Mouse (Mus musculus) limb, embryonic 14.5 days (tissue): ENCODE measurements around the gene Cep152. TPM values are rescaled to one million over a fixed set of nuclear protein-coding genes. Genes with fewer than 3 reads are reported as not detected.
A peak's percentile ranks its signal among the peaks of the same experiment; 100 is the strongest.

Experiments
- ATAC-seq: fragments of 200-750 bp; cut with Nextera tagmentation; 2 replicates; pipeline ENCODE4 v1.8.0; 2017; ENCODE audit warnings: low read depth, moderate number of reproducible peaks, moderate TSS enrichment; ENCODE audit not compliant: low FRiP score
- DNase-seq: peaks from one replicate; pipeline ENCODE4 v3.0.0-alpha.2; 2015; ENCODE audit warnings: low spot score
- H3K27ac ChIP-seq: fragments of 300-500 bp; sonication (generic); replicated peaks from 2 replicates; pipeline ENCODE4 v1.5.1; 2014; ENCODE audit warnings: low read depth, mild to moderate bottlenecking, low read length, moderate library complexity, mixed read lengths
- H3K27me3 ChIP-seq: fragments of 300-500 bp; sonication (generic); 2 replicates; pipeline ENCODE4 v1.6.1; 2014; ENCODE audit warnings: low read length, mixed read lengths; ENCODE audit not compliant: control insufficient read depth, insufficient read depth
- H3K36me3 ChIP-seq: fragments of 300-500 bp; sonication (generic); 2 replicates; pipeline ENCODE4 v1.6.1; 2014; ENCODE audit warnings: mild to moderate bottlenecking, low read length, moderate library complexity, mixed read lengths; ENCODE audit not compliant: control insufficient read depth, insufficient read depth
- H3K4me1 ChIP-seq: fragments of 300-500 bp; sonication (generic); 2 replicates; pipeline ENCODE4 v1.6.1; 2014; ENCODE audit warnings: antibody characterized with exemption, low read length, mixed read lengths; ENCODE audit not compliant: control insufficient read depth, insufficient read depth
- H3K4me2 ChIP-seq: fragments of 300-500 bp; sonication (generic); replicated peaks from 2 replicates; pipeline ENCODE4 v1.6.1; 2014; ENCODE audit warnings: low read depth, mild to moderate bottlenecking, low read length, moderate library complexity; ENCODE audit not compliant: severe bottlenecking
- H3K4me3 ChIP-seq: fragments of 300-500 bp; sonication (generic); replicated peaks from 2 replicates; pipeline ENCODE4 v1.5.1; 2014; ENCODE audit warnings: low read length
- H3K9ac ChIP-seq: fragments of 300-500 bp; sonication (generic); 2 replicates; pipeline ENCODE4 v1.6.1; 2014; ENCODE audit warnings: mild to moderate bottlenecking, low read depth, low read length, moderate library complexity; ENCODE audit not compliant: severe bottlenecking
- H3K9me3 ChIP-seq: fragments of 300-500 bp; sonication (generic); 2 replicates; pipeline ENCODE4 v1.6.1; 2016; ENCODE audit warnings: low read length; ENCODE audit not compliant: control insufficient read depth
- POLR2A ChIP-seq: fragments of 200-500 bp; IDR thresholded peaks from 2 replicates; pipeline ENCODE4 v1.8.0; 2012; ENCODE audit warnings: inconsistent platforms, mild to moderate bottlenecking, moderate library complexity, borderline replicate concordance; ENCODE audit not compliant: insufficient read depth, insufficient read length; ENCODE audit errors: extremely low read depth
- WGBS: fragments of 180-500 bp; shearing (Covaris S2); extraction: QIAGEN DNeasy Blood & Tissue Kit; methylation state at CpG from one replicate; pipeline ENCODE4 v1.1.7; 2014; 5-methylcytosine and 5-hydroxymethylcytosine counted together
- polyA plus RNA-seq, 2 experiments: library from polyadenylated mRNA; depleted of rRNA in 1 of 2; stranded (reverse) in 1 of 2; unstranded in 1 of 2; fragments of >200 nt; fragmentation: Nextera tagmentation in 1 of 2; extraction: Ambion mirVana in 1 of 2; gene quantifications; 2 replicates each; pipeline versions ENCODE4 v1.2.1 to v1.2.3; 2012 to 2014

Cep152 gene
- polyA plus RNA-seq, 2 experiments = 5.3 to 6.9 TPM

DNA sequence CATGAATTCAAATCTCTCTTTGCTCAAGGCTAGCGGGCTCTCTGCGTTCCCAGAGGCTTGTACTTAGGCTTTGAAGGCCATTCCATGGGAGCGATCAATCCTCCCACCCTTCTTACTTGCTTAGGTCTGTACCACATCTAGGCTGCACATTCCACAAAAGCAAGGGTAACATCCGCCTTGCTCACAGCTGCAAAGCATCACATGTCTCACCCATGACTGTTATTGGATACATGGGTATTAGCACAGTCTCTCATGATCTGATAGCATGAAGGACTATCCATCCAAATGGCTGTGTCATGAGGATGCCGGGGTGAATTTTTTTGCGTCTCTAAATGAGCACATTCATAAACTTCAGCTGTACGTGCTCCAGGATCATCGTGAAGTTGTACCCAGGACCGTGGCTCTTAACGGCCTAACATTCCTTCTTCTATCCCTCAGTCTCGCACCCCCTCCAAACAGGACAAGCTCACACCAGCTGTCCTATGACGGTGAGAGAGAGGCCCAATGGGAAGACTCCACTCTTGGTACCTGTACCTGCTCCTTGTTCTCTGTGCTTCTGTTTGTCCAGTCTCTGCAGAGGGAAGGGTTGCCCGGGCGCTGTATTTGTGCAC, 25.9 kb upstream of the Cep152 start:
- Histone ChIP-seq H3K4me1 (no peaks in the 10 kb centered on the region), H3K27ac (no peak overlapping the region), H3K9me3 (no peaks in the 10 kb centered on the region), H3K9ac (no peak overlapping the region), H3K36me3 (no peaks in the 10 kb centered on the region), H3K4me3 (no peak overlapping the region), H3K27me3 (no peaks in the 10 kb centered on the region), H3K4me2 (no peak overlapping the region)
- ATAC-seq (peak; percentile 78), DNase-seq (peak; percentile 8)
- TF ChIP-seq POLR2A = no peak
- 81% methylated on average over 14 of the region's 14 CpGs for WGBS

DNA sequence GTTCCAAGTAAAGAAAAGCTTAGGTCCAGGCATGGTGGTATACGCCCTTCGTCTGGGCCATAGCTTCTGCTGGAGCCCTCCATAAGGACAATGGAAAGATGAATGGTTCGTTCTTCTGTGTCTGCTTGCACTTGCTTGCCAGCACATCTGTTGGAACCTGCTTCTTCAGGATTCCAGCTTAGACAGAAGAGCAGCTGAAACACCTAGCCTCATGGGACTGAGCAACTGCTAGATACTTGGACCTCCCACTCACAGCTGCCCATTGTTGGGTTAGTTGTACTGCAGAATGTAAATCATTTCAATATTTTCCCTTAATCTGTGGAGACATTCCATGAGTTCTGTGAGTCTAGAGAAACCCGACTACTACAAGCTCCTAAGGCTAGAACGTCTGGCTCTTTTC, 25.1 kb upstream of the Cep152 start:
- TF ChIP-seq POLR2A = no peak
- no peak overlapping the region for H3K27ac ChIP-seq
- DNase-seq = peak; percentile 48
- H3K4me1 ChIP-seq = no peaks in the 10 kb centered on the region
- no peaks in the 10 kb centered on the region for H3K27me3 ChIP-seq
- WGBS = 80% methylated on average over 5 of the region's 5 CpGs
- no peaks in the 10 kb centered on the region for H3K36me3 ChIP-seq
- no peak overlapping the region for H3K4me2 ChIP-seq
- H3K9me3 ChIP-seq = no peaks in the 10 kb centered on the region
- no peak overlapping the region for H3K9ac ChIP-seq
- no peak for ATAC-seq
- no peak overlapping the region for H3K4me3 ChIP-seq

DNA sequence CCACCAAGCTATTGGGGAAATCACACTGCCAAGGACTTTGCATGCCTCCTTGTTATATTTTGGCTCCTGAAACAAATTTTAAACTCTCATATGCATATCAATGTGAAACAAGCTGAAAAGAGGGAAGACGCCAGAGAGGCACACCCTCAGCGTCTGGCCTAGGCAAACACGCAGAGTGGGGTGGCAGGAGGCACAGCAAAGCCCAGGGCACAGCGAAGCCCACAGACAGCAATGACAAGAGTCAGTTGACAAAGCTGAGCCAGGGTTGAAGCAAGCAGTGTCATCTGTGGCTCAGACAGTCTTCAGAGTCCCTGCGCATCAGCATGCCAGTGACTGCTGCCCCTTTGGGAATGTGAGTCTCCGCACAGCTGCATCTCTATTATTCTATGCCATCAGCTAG, 20.0 kb upstream of the Cep152 start:
- Histone ChIP-seq H3K4me1 (no peaks in the 10 kb centered on the region), H3K4me3 (no peak overlapping the region), H3K27me3 (no peaks in the 10 kb centered on the region), H3K27ac (no peak overlapping the region), H3K4me2 (no peak overlapping the region), H3K9ac (no peak overlapping the region), H3K36me3 (no peaks in the 10 kb centered on the region), H3K9me3 (no peaks in the 10 kb centered on the region)
- ATAC-seq (no peak), DNase-seq (no peak)
- WGBS = 89% methylated on average over 6 of the region's 6 CpGs
- TF ChIP-seq POLR2A = no peak

DNA sequence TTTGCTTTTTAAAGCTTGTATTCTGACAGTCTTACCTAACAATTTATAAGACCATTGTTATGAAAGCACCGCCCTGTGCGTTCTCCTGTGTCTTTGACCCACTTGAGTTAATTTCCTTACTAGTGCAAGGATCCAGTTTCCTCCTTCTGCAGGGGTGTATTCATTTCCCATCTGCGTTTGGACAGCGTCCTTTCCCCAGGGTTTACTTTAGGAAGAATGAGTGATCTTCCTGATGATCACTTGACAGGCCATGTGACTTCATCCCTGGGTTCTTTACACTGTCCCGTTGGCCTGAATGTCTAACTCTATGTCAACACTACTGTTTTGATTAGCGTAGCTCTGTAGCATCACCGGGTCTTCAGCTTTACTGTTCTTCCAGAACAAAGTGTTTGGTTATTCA, 12.4 kb upstream of the Cep152 start:
- Histone ChIP-seq H3K4me2 (no peak overlapping the region), H3K27ac (no peak overlapping the region), H3K4me1 (no peaks in the 10 kb centered on the region), H3K4me3 (no peak overlapping the region), H3K9ac (no peak overlapping the region), H3K9me3 (no peaks in the 10 kb centered on the region), H3K36me3 (no peaks in the 10 kb centered on the region), H3K27me3 (no peaks in the 10 kb centered on the region)
- WGBS = 83% methylated on average over 7 of the region's 7 CpGs
- no peak for DNase-seq
- no peak for ATAC-seq
- no peak for TF ChIP-seq POLR2A

DNA sequence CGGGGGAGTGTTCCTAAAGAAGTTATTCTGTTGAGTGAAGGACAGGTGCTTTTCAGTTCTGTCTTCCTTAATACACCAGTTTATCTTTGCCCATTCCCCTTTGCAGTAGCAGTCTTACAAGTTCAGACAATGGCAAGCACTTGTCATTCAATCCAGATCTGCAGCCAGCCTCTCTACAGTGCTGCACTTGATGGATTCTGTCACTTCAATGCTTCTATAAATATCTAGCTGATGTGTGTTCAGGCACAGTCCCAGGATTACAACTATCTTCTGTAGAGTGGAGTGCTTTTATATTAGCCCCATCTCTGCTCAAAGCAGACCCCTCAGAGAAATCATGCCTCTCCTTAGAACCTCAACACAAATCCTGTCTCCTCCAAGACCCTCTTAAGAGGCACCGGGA, 5.1 kb upstream of the Cep152 start:
- H3K9ac ChIP-seq = no peak overlapping the region
- ATAC-seq = no peak
- TF ChIP-seq POLR2A = no peak
- no peaks in the 10 kb centered on the region for H3K27me3 ChIP-seq
- H3K4me3 ChIP-seq = no peak overlapping the region
- no peaks in the 10 kb centered on the region for H3K4me1 ChIP-seq
- H3K36me3 ChIP-seq = no peaks in the 10 kb centered on the region
- no peaks in the 10 kb centered on the region for H3K9me3 ChIP-seq
- H3K27ac ChIP-seq = no peak overlapping the region
- WGBS = 96% methylated on average over 2 of the region's 2 CpGs
- no peak for DNase-seq
- H3K4me2 ChIP-seq = no peak overlapping the region

DNA sequence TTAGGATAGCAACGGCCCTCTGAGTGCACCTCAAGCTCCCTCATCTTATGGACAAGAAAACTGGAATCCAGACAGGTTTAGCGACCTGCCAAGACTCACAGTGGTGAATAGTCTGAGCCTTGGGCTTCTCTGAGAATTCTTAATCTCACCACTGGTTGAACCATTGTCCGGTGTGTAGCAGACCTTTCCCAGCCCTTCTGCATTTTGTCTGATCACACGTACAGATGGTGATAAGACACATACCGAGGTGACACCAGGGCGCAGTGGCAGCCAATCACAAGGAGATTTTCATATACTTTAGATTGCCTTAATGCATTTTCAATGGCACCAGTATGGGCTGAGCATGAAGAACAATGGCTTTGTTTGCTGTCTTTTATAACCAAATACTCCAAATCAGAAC, 3.6 kb upstream of the Cep152 start:
- Histone ChIP-seq H3K4me2 (no peak overlapping the region), H3K9ac (no peak overlapping the region), H3K4me3 (no peak overlapping the region), H3K27me3 (no peaks in the 10 kb centered on the region), H3K9me3 (no peaks in the 10 kb centered on the region), H3K4me1 (peaks cover 8% of the 10 kb centered on the region), H3K36me3 (no peaks in the 10 kb centered on the region), H3K27ac (no peak overlapping the region)
- 85% methylated on average over 6 of the region's 6 CpGs for WGBS
- no peak for TF ChIP-seq POLR2A
- ATAC-seq (no peak), DNase-seq (no peak)
